Mouse (Mus musculus) limb, embryonic 10.5 days (tissue): ENCODE results near the gene Dscam. TPM values are rescaled to one million over a fixed set of nuclear protein-coding genes. Genes with fewer than 3 reads are reported as not detected.

ENCODE experiments used
- DNase-seq: peaks from one replicate; pipeline ENCODE4 v3.0.0-alpha.2; 2017; ENCODE audit warnings: low spot score
- H3K27ac ChIP-seq: fragments of 300-500 bp; sonication (generic); 2 replicates; pipeline ENCODE4 v1.5.1; 2016; ENCODE audit warnings: mild to moderate bottlenecking
- H3K27me3 ChIP-seq: fragments of 300-500 bp; sonication (generic); 2 replicates; pipeline ENCODE4 v1.6.1; 2016; ENCODE audit warnings: low read depth, mild to moderate bottlenecking; ENCODE audit not compliant: poor library complexity, severe bottlenecking
- H3K36me3 ChIP-seq: fragments of 300-500 bp; sonication (generic); 2 replicates; pipeline ENCODE4 v1.6.1; 2016; ENCODE audit warnings: mild to moderate bottlenecking, moderate library complexity
- H3K4me1 ChIP-seq: fragments of 300-500 bp; sonication (generic); 2 replicates; pipeline ENCODE4 v1.6.1; 2016
- H3K4me3 ChIP-seq: fragments of 300-500 bp; sonication (generic); 2 replicates; pipeline ENCODE4 v1.5.1; 2016; ENCODE audit warnings: mild to moderate bottlenecking, moderate library complexity
- H3K9me3 ChIP-seq: fragments of 300-500 bp; sonication (generic); replicated peaks from 2 replicates; pipeline ENCODE4 v1.6.1; 2016; ENCODE audit warnings: mild to moderate bottlenecking
- WGBS: fragments of 180-500 bp; shearing (Covaris S2); methylation state at CpG from one replicate; pipeline ENCODE4 v1.1.7; 2016; 5-methylcytosine and 5-hydroxymethylcytosine counted together
- polyA plus RNA-seq: library from polyadenylated mRNA; unstranded; fragments of >200 nt; fragmentation: Nextera tagmentation; extraction: Ambion mirVana; gene quantifications from 2 replicates; pipeline ENCODE4 v1.2.1, GENCODE M21; 2016

The Dscam gene
- polyA plus RNA-seq, 1 experiment from 2014 or later, result not detected

DNA sequence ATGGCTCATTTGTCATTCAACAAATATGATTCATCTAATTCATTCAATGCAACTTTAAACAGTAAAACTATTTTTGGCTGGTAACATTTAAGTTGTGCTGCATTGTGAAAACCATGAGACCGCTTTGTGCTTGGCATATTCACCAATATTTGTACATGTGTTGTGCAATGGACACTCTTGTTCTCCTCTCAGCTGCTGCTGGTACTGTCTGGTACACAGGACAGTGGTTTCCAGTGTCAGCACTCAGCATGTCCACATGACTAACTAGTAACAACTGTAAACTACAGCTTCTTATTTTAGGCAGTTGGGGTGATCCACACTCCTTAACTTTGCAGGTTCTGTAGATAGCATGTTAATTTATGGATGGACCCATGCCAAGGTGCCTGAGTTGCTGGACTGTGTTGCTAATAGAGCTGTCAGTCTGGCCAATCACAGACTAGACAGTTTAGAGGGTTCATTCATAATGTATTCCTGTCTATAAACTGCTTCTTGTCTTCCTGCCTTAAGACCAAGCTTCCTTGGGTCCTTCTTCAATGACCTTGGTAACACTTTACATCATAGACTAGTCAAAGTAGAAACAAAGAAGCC is 368.8 kb downstream of the Dscam start:
- Histone ChIP-seq H3K27me3 (no peaks in the 10 kb centered on the region), H3K4me1 (no peaks in the 10 kb centered on the region), H3K4me3 (no peak overlapping the region), H3K9me3 (no peaks in the 10 kb centered on the region), H3K27ac (no peak overlapping the region), H3K36me3 (no peaks in the 10 kb centered on the region)
- no peak for DNase-seq
- 95% methylated on average over 1 of the region's 1 CpGs for WGBS

DNA sequence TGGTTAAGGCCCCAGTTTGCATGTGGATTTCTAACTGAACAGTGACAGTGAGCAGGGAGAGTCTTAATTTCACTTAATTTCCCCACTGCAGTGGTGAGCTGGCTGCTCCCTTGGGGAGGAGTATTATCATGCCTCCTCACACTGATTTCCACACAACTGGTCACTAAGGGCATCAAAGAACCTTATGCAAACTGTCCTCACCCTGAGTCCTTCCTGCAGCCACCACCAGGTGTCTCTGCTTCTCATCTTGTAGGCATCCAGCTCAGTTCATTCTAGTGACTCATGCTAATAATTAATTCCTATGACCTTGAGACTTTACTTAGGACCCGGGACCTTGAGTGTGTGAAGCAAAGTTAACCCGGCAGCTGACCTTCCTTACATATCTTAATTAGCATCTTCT is 375.1 kb downstream of the Dscam start:
- H3K4me1 ChIP-seq, result no peaks in the 10 kb centered on the region
- H3K27me3 ChIP-seq, result no peaks in the 10 kb centered on the region
- no peaks in the 10 kb centered on the region for H3K36me3 ChIP-seq
- H3K27ac ChIP-seq, result no peak overlapping the region
- no peak overlapping the region for H3K4me3 ChIP-seq
- WGBS, result 55% methylated on average over 2 of the region's 2 CpGs
- H3K9me3 ChIP-seq, result no peaks in the 10 kb centered on the region
- DNase-seq, result peak; percentile 37

DNA sequence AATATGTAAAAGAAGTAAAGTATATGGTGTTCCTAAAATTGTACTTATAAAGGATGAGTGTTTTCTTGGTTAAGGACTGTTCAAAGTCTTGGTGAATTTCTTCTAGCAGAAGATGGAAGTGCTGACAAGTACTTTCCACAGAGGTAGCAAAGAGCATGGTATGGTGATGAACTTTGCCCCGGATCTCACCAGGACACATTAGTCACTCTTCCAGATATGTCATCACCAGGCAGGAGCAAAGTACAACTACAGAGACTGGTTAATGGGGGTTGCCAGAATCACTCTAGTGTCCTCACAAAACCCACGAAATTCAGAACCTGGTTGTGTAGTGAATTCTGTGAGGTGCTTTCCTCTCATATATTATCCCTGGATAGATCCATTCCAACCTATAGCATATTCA is 379.2 kb downstream of the Dscam start:
- no peaks in the 10 kb centered on the region for H3K27me3 ChIP-seq
- H3K4me3 ChIP-seq, result no peak overlapping the region
- WGBS, result 86% methylated on average over 2 of the region's 2 CpGs
- H3K9me3 ChIP-seq, result no peaks in the 10 kb centered on the region
- H3K36me3 ChIP-seq, result no peaks in the 10 kb centered on the region
- no peaks in the 10 kb centered on the region for H3K4me1 ChIP-seq
- H3K27ac ChIP-seq, result no peak overlapping the region
- DNase-seq, result no peak

DNA sequence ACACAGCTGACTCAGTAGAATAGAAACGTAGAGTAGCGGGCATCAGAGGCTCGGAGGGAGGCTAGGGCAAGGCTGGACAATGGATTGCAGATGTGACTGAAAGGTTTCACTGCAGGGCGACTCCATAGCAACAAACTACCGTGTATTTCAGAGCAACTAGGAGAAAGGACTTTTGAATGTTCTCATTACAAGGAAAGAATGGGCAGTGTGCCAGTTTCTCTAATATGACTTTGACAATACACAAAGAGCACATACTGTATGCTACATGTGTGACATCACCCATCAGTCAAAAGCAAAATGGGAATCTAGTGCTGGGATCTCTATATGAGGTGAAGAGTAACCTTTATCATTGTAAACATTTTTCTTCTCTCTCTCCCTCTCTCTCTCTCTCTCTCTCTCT is 382.3 kb downstream of the Dscam start:
- Histone ChIP-seq H3K4me1 (no peaks in the 10 kb centered on the region), H3K36me3 (no peaks in the 10 kb centered on the region), H3K27ac (no peak overlapping the region), H3K9me3 (no peaks in the 10 kb centered on the region), H3K4me3 (no peak overlapping the region), H3K27me3 (no peaks in the 10 kb centered on the region)
- 74% methylated on average over 5 of the region's 5 CpGs for WGBS
- DNase-seq, result no peak

DNA sequence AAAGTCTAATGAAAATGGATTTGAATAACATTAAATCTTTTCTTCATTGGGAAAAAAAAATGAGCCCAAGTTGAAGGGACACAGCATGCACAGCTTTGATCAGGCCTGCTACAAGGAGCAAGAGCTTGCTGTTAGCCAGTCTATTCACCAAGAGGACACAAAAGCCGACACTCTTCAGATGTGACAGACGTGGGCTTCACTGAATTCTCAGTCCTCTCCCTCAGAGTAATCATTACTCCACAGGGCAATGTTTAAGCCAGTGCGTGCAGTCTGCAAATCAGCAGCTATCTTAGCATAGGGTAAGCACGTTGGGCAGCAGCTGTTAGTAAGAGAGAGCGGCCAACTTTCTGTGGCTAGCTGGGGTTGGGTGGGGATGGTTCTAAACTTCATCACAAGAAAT is 391.5 kb downstream of the Dscam start:
- Histone ChIP-seq H3K9me3 (no peaks in the 10 kb centered on the region), H3K27me3 (no peaks in the 10 kb centered on the region), H3K36me3 (no peaks in the 10 kb centered on the region), H3K27ac (no peak overlapping the region), H3K4me1 (no peaks in the 10 kb centered on the region), H3K4me3 (no peak overlapping the region)
- DNase-seq, result no peak
- WGBS, result 74% methylated on average over 5 of the region's 5 CpGs

DNA sequence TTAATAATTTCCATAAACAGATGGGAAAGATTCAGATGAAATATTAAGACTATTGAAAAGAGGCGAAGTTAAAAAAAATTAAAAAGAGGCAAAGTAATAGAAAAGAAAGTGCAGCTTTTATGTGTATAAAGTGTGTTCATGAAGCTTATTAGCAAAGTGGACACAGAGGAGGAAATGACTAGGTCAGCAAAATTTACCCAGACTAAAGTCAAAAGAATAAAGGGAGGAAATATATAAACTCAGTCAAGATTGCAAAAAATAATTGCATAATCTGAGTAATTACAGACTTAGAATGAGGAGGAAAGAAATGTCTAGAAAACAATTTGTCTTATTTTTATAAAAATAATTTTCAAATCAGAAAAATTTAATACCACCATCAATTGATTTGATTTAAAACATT is 396.3 kb downstream of the Dscam start:
- H3K27me3 ChIP-seq, result no peaks in the 10 kb centered on the region
- H3K4me1 ChIP-seq, result no peaks in the 10 kb centered on the region
- no peak for DNase-seq
- no peak overlapping the region for H3K27ac ChIP-seq
- H3K36me3 ChIP-seq, result no peaks in the 10 kb centered on the region
- H3K4me3 ChIP-seq, result no peak overlapping the region
- 91% methylated on average over 1 of the region's 1 CpGs for WGBS
- no peaks in the 10 kb centered on the region for H3K9me3 ChIP-seq

DNA sequence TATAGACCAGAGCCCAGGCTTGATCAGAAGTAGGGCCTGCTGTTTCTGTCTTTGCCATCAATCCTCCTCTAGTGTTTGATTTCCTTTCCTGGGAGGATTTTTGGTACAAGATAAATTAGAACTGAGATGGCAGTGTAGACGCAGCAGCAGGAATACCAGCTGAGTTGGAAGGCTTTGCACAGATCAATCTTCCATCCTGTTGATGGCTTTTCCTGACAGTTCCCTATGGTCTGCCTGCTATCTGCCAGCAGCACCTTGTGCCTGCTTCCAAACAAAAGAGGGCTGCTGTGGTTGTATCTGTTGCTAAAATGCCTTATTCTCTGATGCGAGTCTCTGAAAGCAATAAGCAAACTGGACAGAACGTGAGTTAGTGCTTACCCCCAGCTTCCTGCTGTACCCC is 402.6 kb downstream of the Dscam start:
- H3K36me3 ChIP-seq, result no peaks in the 10 kb centered on the region
- H3K4me1 ChIP-seq, result no peaks in the 10 kb centered on the region
- H3K27me3 ChIP-seq, result no peaks in the 10 kb centered on the region
- no peak overlapping the region for H3K4me3 ChIP-seq
- no peaks in the 10 kb centered on the region for H3K9me3 ChIP-seq
- 66% methylated on average over 3 of the region's 3 CpGs for WGBS
- DNase-seq, result no peak
- H3K27ac ChIP-seq, result no peak overlapping the region

DNA sequence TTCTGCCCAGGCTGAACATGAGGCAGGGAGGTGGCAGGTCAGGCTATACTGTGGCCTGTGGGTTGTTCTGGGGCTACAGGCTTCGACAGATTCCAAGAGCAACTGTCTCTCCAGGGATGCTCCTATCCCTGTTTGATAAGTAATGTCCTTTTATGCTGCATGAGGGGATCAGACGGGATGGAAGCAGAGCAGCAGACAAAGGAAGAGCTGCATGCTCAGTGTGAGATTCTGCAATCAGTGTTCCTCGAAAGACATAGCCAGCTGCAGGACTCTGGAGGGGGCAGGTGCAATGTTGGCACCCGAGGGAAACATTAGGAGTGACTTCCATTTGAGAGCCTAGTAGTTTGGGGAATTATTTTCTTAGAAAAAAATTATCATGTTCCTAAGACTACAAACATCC is 403.0 kb downstream of the Dscam start:
- no peak overlapping the region for H3K27ac ChIP-seq

DNA sequence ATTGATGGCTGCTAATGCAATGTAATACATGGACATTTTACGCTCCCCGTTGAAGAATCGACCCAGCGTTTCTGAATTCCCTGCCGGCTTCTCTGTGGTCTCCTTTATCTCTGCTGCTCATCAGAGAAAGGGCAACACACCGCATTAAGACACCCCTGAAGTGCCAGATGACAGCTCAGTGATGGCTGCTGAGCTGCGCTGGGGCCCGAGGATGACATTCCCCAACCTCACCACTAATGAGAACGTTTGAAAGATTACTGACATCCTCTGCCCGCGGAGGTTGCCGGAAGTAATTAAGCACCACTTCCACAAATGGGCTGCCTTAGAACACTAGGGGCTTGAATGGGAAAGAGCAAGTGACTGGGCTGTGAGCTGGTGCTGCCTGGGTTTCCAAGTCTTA is 409.3 kb downstream of the Dscam start:
- DNase-seq, result no peak
- Histone ChIP-seq H3K27me3 (peaks cover 22% of the 10 kb centered on the region), H3K27ac (no peak overlapping the region), H3K4me1 (peaks cover 24% of the 10 kb centered on the region), H3K36me3 (no peaks in the 10 kb centered on the region), H3K4me3 (no peak overlapping the region), H3K9me3 (no peaks in the 10 kb centered on the region)
- 27% methylated on average over 12 of the region's 12 CpGs for WGBS

More for the DNA sequence above, 403.0 kb downstream of the Dscam start:
- Histone ChIP-seq H3K4me1 (no peaks in the 10 kb centered on the region), H3K9me3 (no peaks in the 10 kb centered on the region), H3K4me3 (no peak overlapping the region), H3K27me3 (no peaks in the 10 kb centered on the region), H3K36me3 (no peaks in the 10 kb centered on the region)
- WGBS, result 68% methylated on average over 4 of the region's 4 CpGs
- no peak for DNase-seq

DNA sequence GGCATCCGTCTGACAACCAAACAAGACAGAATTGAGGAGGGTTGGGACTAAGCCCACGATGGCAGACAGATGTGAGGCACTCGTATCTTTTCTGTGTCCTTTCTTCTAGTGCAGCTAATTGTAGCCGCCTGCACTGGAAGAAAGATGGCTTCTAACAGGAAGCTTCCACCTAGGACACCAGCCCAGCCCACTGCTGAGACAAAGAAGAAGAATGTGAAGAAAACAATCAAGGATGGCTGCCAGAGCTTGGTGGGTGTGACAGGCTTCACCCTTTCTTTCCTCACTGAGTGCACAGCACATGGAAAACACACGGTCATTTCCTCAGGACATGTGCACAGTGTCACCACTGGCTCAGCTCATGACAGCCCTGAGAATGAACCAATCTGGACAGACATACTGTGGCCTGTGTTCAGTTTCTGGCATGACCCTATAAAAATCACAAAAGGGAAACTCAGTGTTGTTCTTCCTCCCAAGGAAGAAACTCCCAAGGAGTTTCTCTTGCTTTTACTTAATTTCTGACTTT is 411.4 kb downstream of the Dscam start:
- DNase-seq, result no peak

DNA sequence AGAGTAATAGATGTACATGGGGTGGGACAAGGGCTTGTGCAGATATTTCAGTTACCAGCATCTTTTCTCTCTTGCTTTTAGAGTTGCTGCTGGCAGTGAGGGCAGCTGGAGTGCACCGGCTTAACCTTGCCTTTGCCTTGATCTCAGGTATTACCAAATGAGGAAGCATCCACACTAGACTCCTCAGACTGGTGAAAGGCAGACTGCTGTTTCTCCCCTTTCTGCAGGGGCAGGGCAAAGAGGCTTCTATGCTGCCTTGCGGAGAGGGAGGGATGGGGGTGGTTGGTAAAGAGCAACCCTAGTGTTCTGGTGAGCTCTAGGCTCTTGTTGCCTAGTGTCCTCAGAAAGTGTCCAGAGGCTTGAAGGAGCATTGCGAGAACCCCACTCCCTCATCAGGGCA is 412.2 kb downstream of the Dscam start:
- H3K4me3 ChIP-seq, result no peak overlapping the region
- H3K27ac ChIP-seq, result no peak overlapping the region
- peaks cover 24% of the 10 kb centered on the region for H3K4me1 ChIP-seq
- H3K27me3 ChIP-seq, result peaks cover 22% of the 10 kb centered on the region
- no peak for DNase-seq
- WGBS, result 64% methylated on average over 3 of the region's 3 CpGs
- no peaks in the 10 kb centered on the region for H3K9me3 ChIP-seq
- H3K36me3 ChIP-seq, result no peaks in the 10 kb centered on the region

More for the DNA sequence above, 411.4 kb downstream of the Dscam start:
- WGBS, result 58% methylated on average over 5 of the region's 5 CpGs
- Histone ChIP-seq H3K4me1 (peaks cover 24% of the 10 kb centered on the region), H3K27ac (no peak overlapping the region), H3K27me3 (peaks cover 22% of the 10 kb centered on the region), H3K36me3 (no peaks in the 10 kb centered on the region), H3K4me3 (no peak overlapping the region), H3K9me3 (no peaks in the 10 kb centered on the region)

DNA sequence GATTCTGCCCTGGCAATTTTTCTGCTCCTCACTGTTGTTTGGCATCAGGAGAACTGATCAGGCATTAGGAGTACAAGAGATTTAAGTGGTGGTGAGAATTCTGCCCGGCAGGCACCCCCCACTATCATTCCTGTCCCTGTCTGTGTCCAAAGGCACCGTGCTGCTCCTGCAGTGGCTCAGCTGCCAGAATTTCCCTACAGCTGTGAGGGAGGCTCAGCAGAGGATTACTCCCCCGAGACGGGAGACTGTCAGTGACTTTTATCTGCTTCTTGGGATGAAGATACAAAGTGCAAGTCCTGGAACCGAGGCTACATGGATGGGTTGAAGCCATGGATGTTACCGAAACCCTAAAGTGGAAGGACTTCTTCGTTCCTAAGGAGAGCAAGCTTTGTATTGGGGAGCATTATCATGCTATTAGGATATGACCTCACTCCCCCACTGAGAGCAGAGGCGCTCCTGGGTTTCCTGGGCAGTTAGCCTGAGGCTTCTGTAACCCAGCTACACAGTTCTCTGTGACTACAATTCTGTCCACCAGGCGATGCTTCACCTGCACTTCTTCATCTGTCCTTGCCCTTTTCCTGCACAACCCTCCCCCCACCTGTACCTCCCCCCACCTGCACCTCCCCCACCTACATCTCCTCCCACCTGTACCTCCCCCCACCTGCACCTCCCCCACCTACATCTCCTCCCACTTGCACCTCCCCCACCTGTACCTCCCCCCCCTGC is 412.8 kb downstream of the Dscam start:
- DNase-seq, result no peak
- no peak overlapping the region for H3K4me3 ChIP-seq
- H3K36me3 ChIP-seq, result no peaks in the 10 kb centered on the region
- 5% methylated on average over 9 of the region's 9 CpGs for WGBS
- no peaks in the 10 kb centered on the region for H3K9me3 ChIP-seq
- peaks cover 24% of the 10 kb centered on the region for H3K4me1 ChIP-seq
- H3K27me3 ChIP-seq, result peaks cover 22% of the 10 kb centered on the region
- H3K27ac ChIP-seq, result no peak overlapping the region

DNA sequence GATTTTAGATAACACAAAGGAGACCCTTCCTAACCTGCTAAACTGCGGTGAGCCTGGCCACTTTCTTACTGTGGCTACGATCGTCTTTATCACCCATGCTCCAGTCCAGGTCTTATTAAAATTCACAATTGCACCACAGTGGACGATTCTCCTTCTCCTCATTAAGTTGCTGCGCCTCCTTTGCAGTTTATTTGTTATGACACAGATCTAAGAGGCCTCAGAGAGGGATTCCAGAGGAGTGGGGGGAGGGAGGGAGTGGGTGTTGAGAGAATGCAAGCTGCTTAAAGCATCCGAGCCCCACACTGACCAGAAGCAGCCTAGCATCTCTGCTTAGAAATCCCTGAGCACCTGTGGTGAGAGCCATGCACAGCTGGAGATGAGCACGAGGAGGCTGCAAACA is 413.6 kb downstream of the Dscam start:
- Histone ChIP-seq H3K27me3 (peaks cover 22% of the 10 kb centered on the region), H3K27ac (no peak overlapping the region), H3K9me3 (no peaks in the 10 kb centered on the region), H3K4me1 (peaks cover 24% of the 10 kb centered on the region), H3K36me3 (no peaks in the 10 kb centered on the region), H3K4me3 (no peak overlapping the region)
- DNase-seq, result no peak
- 14% methylated on average over 7 of the region's 7 CpGs for WGBS
